Mouse (Mus musculus) liver, embryonic 14.5 days (tissue): ENCODE measurements around the gene Tarsl2. TPM values are rescaled to one million over a fixed set of nuclear protein-coding genes. Genes with fewer than 3 reads are reported as not detected.

Experiments
- ATAC-seq: fragments of 200-750 bp; cut with Nextera tagmentation; 2 replicates; pipeline ENCODE4 v1.8.0; 2017; ENCODE audit warnings: moderate number of reproducible peaks, mild to moderate bottlenecking, moderate library complexity; ENCODE audit not compliant: insufficient read depth
- DNase-seq, 3 experiments: peaks; one replicate each; pipeline ENCODE4 v3.0.0-alpha.2; 2012 to 2013; ENCODE audit warnings: low read depth in 3 of 3, low spot score in 3 of 3
- H3K27ac ChIP-seq: fragments of 300-500 bp; sonication (generic); 2 replicates; pipeline ENCODE4 v1.5.1; 2014; ENCODE audit warnings: moderate library complexity, mild to moderate bottlenecking, control low read depth, inconsistent platforms
- H3K27me3 ChIP-seq: fragments of 300-500 bp; sonication (generic); 2 replicates; pipeline ENCODE4 v1.6.1; 2014; ENCODE audit warnings: mild to moderate bottlenecking, low read length, moderate library complexity; ENCODE audit not compliant: control insufficient read depth, insufficient read depth
- H3K36me3 ChIP-seq: fragments of 300-500 bp; sonication (generic); replicated peaks from 2 replicates; pipeline ENCODE4 v1.6.1; 2014; ENCODE audit warnings: low read depth; ENCODE audit not compliant: control insufficient read depth, insufficient read depth
- H3K4me1 ChIP-seq, 2 experiments: fragments of 200-500 bp in 1 of 2; fragments of 300-500 bp in 1 of 2; sonication (generic) in 1 of 2; replicated peaks; 2 replicates each; pipeline ENCODE4 v1.6.1; 2012 to 2014; ENCODE audit warnings: antibody characterized with exemption in 1 of 2, inconsistent platforms in 1 of 2, low read length in 1 of 2; ENCODE audit not compliant: control insufficient read depth in 2 of 2, insufficient read depth in 2 of 2
- H3K4me2 ChIP-seq: fragments of 300-500 bp; sonication (generic); 2 replicates; pipeline ENCODE4 v1.6.1; 2014; ENCODE audit warnings: low read depth, mild to moderate bottlenecking, control low read depth, moderate library complexity
- H3K4me3 ChIP-seq, 2 experiments: fragments of 200-500 bp in 1 of 2; fragments of 300-500 bp in 1 of 2; sonication (generic) in 1 of 2; 2 replicates each; pipeline ENCODE4 v1.5.1; 2012 to 2014; ENCODE audit warnings: low read depth in 2 of 2, low read length in 2 of 2, mild to moderate bottlenecking in 2 of 2, control low read depth in 1 of 2, inconsistent platforms in 1 of 2, moderate library complexity in 1 of 2; ENCODE audit not compliant: insufficient read depth in 1 of 2
- H3K9ac ChIP-seq: fragments of 300-500 bp; sonication (generic); replicated peaks from 2 replicates; pipeline ENCODE4 v1.6.1; 2014; ENCODE audit warnings: mild to moderate bottlenecking, control low read depth, moderate library complexity
- H3K9me3 ChIP-seq: fragments of 300-500 bp; sonication (generic); 2 replicates; pipeline ENCODE4 v1.6.1; 2016; ENCODE audit warnings: low read length, mixed read lengths; ENCODE audit not compliant: control insufficient read depth
- CTCF ChIP-seq: IDR thresholded peaks from 2 replicates; pipeline ENCODE4 v1.5.1; 2016; ENCODE audit warnings: antibody characterized with exemption, low read depth, control low read depth
- EP300 ChIP-seq: IDR thresholded peaks from 2 replicates; pipeline ENCODE4 v1.6.1; 2016; ENCODE audit warnings: antibody characterized with exemption, low read depth
- WGBS: fragments of 180-500 bp; shearing (Covaris S2); extraction: QIAGEN DNeasy Blood & Tissue Kit; methylation state at CpG from one replicate; pipeline ENCODE4 v1.1.7; 2014; ENCODE audit not compliant: insufficient replicate concordance; 5-methylcytosine and 5-hydroxymethylcytosine counted together
- polyA plus RNA-seq, 2 experiments: library from polyadenylated mRNA; depleted of rRNA in 1 of 2; stranded (reverse) in 1 of 2; unstranded in 1 of 2; fragments of >200 nt; fragmentation: Nextera tagmentation in 1 of 2; extraction: Ambion mirVana in 1 of 2; gene quantifications; 2 replicates each; pipeline versions ENCODE4 v1.2.1 to v1.2.3; 2012 to 2014

Tarsl2 gene
- polyA plus RNA-seq, 2 experiments, result 10.7 to 18.2 TPM

DNA sequence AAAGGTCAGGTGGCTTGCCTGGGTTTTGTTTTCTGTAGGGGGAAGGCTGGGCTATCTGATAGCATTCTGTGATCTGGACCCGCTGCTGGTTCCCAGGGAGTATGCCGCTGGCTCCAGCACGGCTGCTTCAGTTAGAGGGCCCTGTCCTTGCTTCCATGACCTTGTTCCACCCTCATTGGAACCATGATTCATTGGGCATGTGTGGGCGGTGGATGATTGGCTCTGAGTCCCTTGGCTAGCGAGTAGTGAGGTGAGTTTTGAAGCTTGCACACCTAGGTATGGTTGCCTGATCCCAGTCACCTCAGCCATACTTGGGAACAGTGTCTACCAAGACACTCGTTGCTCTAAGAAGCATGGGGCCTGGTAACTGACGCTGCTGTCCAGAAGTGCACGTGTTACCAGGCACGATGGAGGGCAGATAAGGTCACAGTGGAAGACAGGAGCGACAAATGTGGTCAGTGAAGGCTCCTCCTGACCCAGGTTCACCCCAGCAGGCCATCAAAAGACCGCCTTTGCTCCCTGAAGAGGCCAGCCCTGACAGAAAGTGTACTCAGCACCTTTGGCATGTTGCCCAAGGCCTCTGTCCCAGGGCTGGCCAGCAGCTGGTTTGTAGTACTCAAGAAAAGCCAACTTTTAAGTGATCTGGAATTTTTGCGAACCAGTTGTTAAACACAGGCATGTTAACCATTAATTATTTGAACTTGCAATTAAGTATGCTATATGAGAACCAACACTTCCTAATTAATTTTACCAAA, 92.8 kb downstream of the Tarsl2 start:
- ATAC-seq (no peak), DNase-seq (no peak)
- H3K27ac ChIP-seq, result no peak overlapping the region
- no peak overlapping the region for H3K9ac ChIP-seq
- H3K36me3 ChIP-seq, result no peaks in the 10 kb centered on the region
- H3K4me3 ChIP-seq, result no peak overlapping the region
- no peaks in the 10 kb centered on the region for H3K9me3 ChIP-seq
- H3K4me2 ChIP-seq, result no peak overlapping the region
- WGBS, result 63% methylated on average over 12 of the region's 12 CpGs
- H3K27me3 ChIP-seq, result no peaks in the 10 kb centered on the region
- TF ChIP-seq CTCF (no peak), EP300 (no peak)
- peaks cover 0 to 4% of the 10 kb centered on the region in 2 experiments; a peak in 1 of 4 replicates for H3K4me1 ChIP-seq

Other genes with a start within 250 kb of the Tarsl2 start
- gene Tjp1, start 117.1 kb upstream of the Tarsl2 start, polyA plus RNA-seq (2012; rRNA removed), result 4.1 and 4.9 TPM in 2 replicates
- 1.9 and 3.2 TPM in 2 replicates for gene Tjp1, start 117.1 kb upstream of the Tarsl2 start, polyA plus RNA-seq (2014; fragmentation: Nextera tagmentation; extraction: Ambion mirVana)
- gene Tm2d3, start 46.3 kb downstream of the Tarsl2 start, polyA plus RNA-seq (2012; rRNA removed), result 34.3 and 41.9 TPM in 2 replicates
- gene Tm2d3, start 46.3 kb downstream of the Tarsl2 start, polyA plus RNA-seq (2014; fragmentation: Nextera tagmentation; extraction: Ambion mirVana), result 33.6 and 34.6 TPM in 2 replicates
- 1.2 and 1.5 TPM in 2 replicates for gene Pcsk6, start 216.8 kb downstream of the Tarsl2 start, polyA plus RNA-seq (2012; rRNA removed)
- 0.57 and 0.88 TPM in 2 replicates for gene Pcsk6, start 216.8 kb downstream of the Tarsl2 start, polyA plus RNA-seq (2014; fragmentation: Nextera tagmentation; extraction: Ambion mirVana)